Mouse (Mus musculus) midbrain, embryonic 12.5 days (tissue): Measurements from ENCODE around the gene Elmo2. TPM values are rescaled to one million over a fixed set of nuclear protein-coding genes. Genes with fewer than 3 reads are reported as not detected.

Experiments
- ATAC-seq: fragments of 200-750 bp; cut with Nextera tagmentation; 2 replicates; pipeline ENCODE4 v1.8.0; 2017; ENCODE audit warnings: low read depth, moderate TSS enrichment, moderate library complexity; ENCODE audit not compliant: low FRiP score
- H3K27ac ChIP-seq: fragments of 300-500 bp; sonication (generic); replicated peaks from 2 replicates; pipeline ENCODE4 v1.5.1; 2016; ENCODE audit warnings: mild to moderate bottlenecking
- H3K27me3 ChIP-seq: fragments of 300-500 bp; sonication (generic); 2 replicates; pipeline ENCODE4 v1.6.1; 2016; ENCODE audit warnings: mild to moderate bottlenecking
- H3K36me3 ChIP-seq: fragments of 300-500 bp; sonication (generic); 2 replicates; pipeline ENCODE4 v1.6.1; 2016
- H3K4me1 ChIP-seq: fragments of 300-500 bp; sonication (generic); 2 replicates; pipeline ENCODE4 v1.6.1; 2016
- H3K4me2 ChIP-seq: fragments of 300-500 bp; sonication (generic); replicated peaks from 2 replicates; pipeline ENCODE4 v1.6.1; 2016; ENCODE audit warnings: mild to moderate bottlenecking, moderate library complexity
- H3K4me3 ChIP-seq: fragments of 300-500 bp; sonication (generic); 2 replicates; pipeline ENCODE4 v1.5.1; 2016; ENCODE audit warnings: mild to moderate bottlenecking
- H3K9ac ChIP-seq: fragments of 300-500 bp; sonication (generic); replicated peaks from 2 replicates; pipeline ENCODE4 v1.6.1; 2016; ENCODE audit warnings: mild to moderate bottlenecking, moderate library complexity
- H3K9me3 ChIP-seq: fragments of 300-500 bp; sonication (generic); 2 replicates; pipeline ENCODE4 v1.6.1; 2016; ENCODE audit warnings: mild to moderate bottlenecking
- WGBS: fragments of 180-500 bp; shearing (Covaris S2); methylation state at CpG from one replicate; pipeline ENCODE4 v1.1.7; 2016; 5-methylcytosine and 5-hydroxymethylcytosine counted together
- polyA plus RNA-seq: library from polyadenylated mRNA; unstranded; fragments of >200 nt; fragmentation: Nextera tagmentation; extraction: Ambion mirVana; gene quantifications from 2 replicates; pipeline ENCODE4 v1.2.1, GENCODE M21; 2016

Gene Elmo2
- polyA plus RNA-seq, 1 experiment from 2014 or later, result 88.2 TPM

- ATAC-seq, result no peak
- no peak overlapping the region for H3K4me2 ChIP-seq
- WGBS, result 51% methylated on average over 4 of the region's 4 CpGs
These were observed 52.7 kb downstream of the Elmo2 start for GRCm38 (mm10) chr2:165273589-165273988.

GRCm38 (mm10) chr2:165271326-165271725 is 55.0 kb downstream of the Elmo2 start:
- 9% methylated on average over 8 of the region's 8 CpGs for WGBS
- H3K27me3 ChIP-seq, result peaks cover 25% of the 10 kb centered on the region
- H3K36me3 ChIP-seq, result no peaks in the 10 kb centered on the region
- H3K9ac ChIP-seq, result no peak overlapping the region
- no peaks in the 10 kb centered on the region for H3K9me3 ChIP-seq
- H3K27ac ChIP-seq, result 0 out of 2 replicates have a peak overlapping the region, but pooled peaks have one; percentile 40
- H3K4me1 ChIP-seq, result peaks cover 56% of the 10 kb centered on the region
- H3K4me3 ChIP-seq, result no peak overlapping the region
- H3K4me2 ChIP-seq, result no peak overlapping the region
- no peak for ATAC-seq

More at GRCm38 (mm10) chr2:165273589-165273988, 52.7 kb downstream of the Elmo2 start:
- peaks cover 44% of the 10 kb centered on the region for H3K4me1 ChIP-seq
- peaks cover 13% of the 10 kb centered on the region for H3K36me3 ChIP-seq
- no peaks in the 10 kb centered on the region for H3K9me3 ChIP-seq
- H3K4me3 ChIP-seq, result no peak overlapping the region
- no peak overlapping the region for H3K9ac ChIP-seq
- peaks cover 27% of the 10 kb centered on the region for H3K27me3 ChIP-seq
- no peak overlapping the region for H3K27ac ChIP-seq

GRCm38 (mm10) chr2:165270858-165271257 is 55.4 kb downstream of the Elmo2 start:
- Histone ChIP-seq H3K4me1 (peaks cover 58% of the 10 kb centered on the region), H3K4me3 (no peak overlapping the region), H3K9ac (no peak overlapping the region), H3K27ac (0 out of 2 replicates have a peak overlapping the region, but pooled peaks have one; percentile 30), H3K9me3 (no peaks in the 10 kb centered on the region), H3K36me3 (no peaks in the 10 kb centered on the region), H3K27me3 (peaks cover 28% of the 10 kb centered on the region), H3K4me2 (no peak overlapping the region)
- WGBS, result 57% methylated on average over 7 of the region's 7 CpGs
- no peak for ATAC-seq

- H3K4me2 ChIP-seq, result peak overlapping the region; percentile 31
- H3K9ac ChIP-seq, result no peak overlapping the region
- H3K4me1 ChIP-seq, result peaks cover 44% of the 10 kb centered on the region
- H3K9me3 ChIP-seq, result no peaks in the 10 kb centered on the region
- ATAC-seq, result no peak
- H3K36me3 ChIP-seq, result no peaks in the 10 kb centered on the region
- no peak overlapping the region for H3K4me3 ChIP-seq
- H3K27ac ChIP-seq, result peak overlapping the region; percentile 58; the same call in 1 of the 2 replicates
- 5% methylated on average over 12 of the region's 12 CpGs for whole genome bisulfite sequencing
- H3K27me3 ChIP-seq, result peaks cover 40% of the 10 kb centered on the region
These were observed 59.5 kb downstream of the Elmo2 start for GRCm38 (mm10) chr2:165266739-165267138.

GRCm38 (mm10) chr2:165263861-165264260 is 62.4 kb downstream of the Elmo2 start:
- H3K27me3 ChIP-seq, result peaks cover 58% of the 10 kb centered on the region
- H3K9ac ChIP-seq, result no peak overlapping the region
- no peak overlapping the region for H3K4me3 ChIP-seq
- H3K4me2 ChIP-seq, result no peak overlapping the region
- 61% methylated on average over 7 of the region's 7 CpGs for WGBS
- ATAC-seq, result 0 out of 2 replicates have a peak, but pooled peaks have one; percentile 11
- H3K36me3 ChIP-seq, result no peaks in the 10 kb centered on the region
- no peaks in the 10 kb centered on the region for H3K9me3 ChIP-seq
- peaks cover 31% of the 10 kb centered on the region for H3K4me1 ChIP-seq
- H3K27ac ChIP-seq, result no peak overlapping the region

GRCm38 (mm10) chr2:165262274-165262990 is 63.8 kb downstream of the Elmo2 start:
- Histone ChIP-seq H3K4me2 (no peak overlapping the region), H3K9me3 (no peaks in the 10 kb centered on the region), H3K4me1 (peaks cover 37% of the 10 kb centered on the region), H3K9ac (no peak overlapping the region), H3K27me3 (peaks cover 61% of the 10 kb centered on the region), H3K4me3 (no peak overlapping the region), H3K27ac (no peak overlapping the region), H3K36me3 (no peaks in the 10 kb centered on the region)
- no peak for ATAC-seq
- 68% methylated on average over 18 of the region's 18 CpGs for WGBS

- H3K4me2 ChIP-seq, result no peak overlapping the region
- H3K36me3 ChIP-seq, result no peaks in the 10 kb centered on the region
- no peak overlapping the region for H3K4me3 ChIP-seq
- no peak for ATAC-seq
- H3K27ac ChIP-seq, result no peak overlapping the region
- peaks cover 74% of the 10 kb centered on the region for H3K27me3 ChIP-seq
- WGBS, result 81% methylated on average over 8 of the region's 8 CpGs
- H3K9ac ChIP-seq, result no peak overlapping the region
- peaks cover 29% of the 10 kb centered on the region for H3K4me1 ChIP-seq
- no peaks in the 10 kb centered on the region for H3K9me3 ChIP-seq
These were observed 66.4 kb downstream of the Elmo2 start for GRCm38 (mm10) chr2:165259859-165260258.

- no peaks in the 10 kb centered on the region for H3K9me3 ChIP-seq
- peaks cover 88% of the 10 kb centered on the region for H3K27me3 ChIP-seq
- no peaks in the 10 kb centered on the region for H3K36me3 ChIP-seq
- H3K27ac ChIP-seq, result no peak overlapping the region
- 86% methylated on average over 6 of the region's 6 CpGs for WGBS
- peaks cover 33% of the 10 kb centered on the region for H3K4me1 ChIP-seq
- H3K4me3 ChIP-seq, result no peak overlapping the region
- H3K9ac ChIP-seq, result no peak overlapping the region
- no peak for ATAC-seq
- no peak overlapping the region for H3K4me2 ChIP-seq
These were observed 68.0 kb downstream of the Elmo2 start for GRCm38 (mm10) chr2:165258321-165258720.

GRCm38 (mm10) chr2:165257151-165257834 is 69.0 kb downstream of the Elmo2 start:
- H3K36me3 ChIP-seq, result no peaks in the 10 kb centered on the region
- H3K4me1 ChIP-seq, result peaks cover 31% of the 10 kb centered on the region
- no peaks in the 10 kb centered on the region for H3K9me3 ChIP-seq
- 39% methylated on average over 11 of the region's 11 CpGs for WGBS
- no peak overlapping the region for H3K4me3 ChIP-seq
- no peak overlapping the region for H3K4me2 ChIP-seq
- peaks cover 88% of the 10 kb centered on the region for H3K27me3 ChIP-seq
- H3K27ac ChIP-seq, result no peak overlapping the region
- ATAC-seq, result no peak
- no peak overlapping the region for H3K9ac ChIP-seq

- WGBS, result 72% methylated on average over 10 of the region's 10 CpGs
These were observed 70.1 kb downstream of the Elmo2 start for GRCm38 (mm10) chr2:165256213-165256612.

GRCm38 (mm10) chr2:165253867-165254266 is 72.4 kb downstream of the Elmo2 start:
- Histone ChIP-seq H3K36me3 (no peaks in the 10 kb centered on the region), H3K4me2 (peak overlapping the region; percentile 15), H3K27me3 (peaks cover 80% of the 10 kb centered on the region), H3K27ac (peak overlapping the region; percentile 15; the same call in 1 of the 2 replicates), H3K9me3 (no peaks in the 10 kb centered on the region), H3K4me1 (peaks cover 37% of the 10 kb centered on the region), H3K4me3 (no peak overlapping the region), H3K9ac (peak overlapping the region; percentile 7)
- WGBS, result 1% methylated on average over 10 of the region's 10 CpGs
- peak; percentile 84 for ATAC-seq

More at GRCm38 (mm10) chr2:165256213-165256612, 70.1 kb downstream of the Elmo2 start:
- Histone ChIP-seq H3K36me3 (no peaks in the 10 kb centered on the region), H3K9me3 (no peaks in the 10 kb centered on the region), H3K27ac (no peak overlapping the region), H3K4me1 (peaks cover 31% of the 10 kb centered on the region), H3K27me3 (peaks cover 86% of the 10 kb centered on the region), H3K4me3 (no peak overlapping the region), H3K9ac (no peak overlapping the region), H3K4me2 (no peak overlapping the region)
- no peak for ATAC-seq

GRCm38 (mm10) chr2:165253269-165253668 is 73.0 kb downstream of the Elmo2 start:
- Histone ChIP-seq H3K27me3 (peaks cover 83% of the 10 kb centered on the region), H3K9me3 (no peaks in the 10 kb centered on the region), H3K9ac (no peak overlapping the region), H3K27ac (0 out of 2 replicates have a peak overlapping the region, but pooled peaks have one; percentile 15), H3K4me3 (no peak overlapping the region), H3K4me1 (peaks cover 38% of the 10 kb centered on the region), H3K36me3 (no peaks in the 10 kb centered on the region), H3K4me2 (no peak overlapping the region)
- no peak for ATAC-seq
- 75% methylated on average over 8 of the region's 8 CpGs for WGBS
